Mouse (Mus musculus) left cerebral cortex, adult 6 months (tissue): Measurements from ENCODE around the gene 6030445D17Rik. TPM values are rescaled to one million over a fixed set of nuclear protein-coding genes. Genes with fewer than 3 reads are reported as not detected.

Source experiments
- long read RNA-seq, 2 experiments: library from polyadenylated mRNA; unstranded; transcript quantifications; one replicate each; pipeline ENCODE4 v2.0.0; 2019 to 2020
- polyA plus RNA-seq: library from polyadenylated mRNA; unstranded; fragments of <200 nt; fragmentation: Nextera tagmentation; gene quantifications from 2 replicates; pipeline ENCODE4 v1.2.3, GENCODE M21; 2021

The 6030445D17Rik gene
- 0.29 TPM in 1 of 2 replicates, not detected in the other for polyA plus RNA-seq
- long read RNA-seq, experiment 1, partial matches to known transcripts, result 0 of 2 reads
- long read RNA-seq, experiment 1, other reads (novel, unspliced or antisense), result 0 of 2 reads
- long read RNA-seq, experiment 2, result 0 reads

DNA sequence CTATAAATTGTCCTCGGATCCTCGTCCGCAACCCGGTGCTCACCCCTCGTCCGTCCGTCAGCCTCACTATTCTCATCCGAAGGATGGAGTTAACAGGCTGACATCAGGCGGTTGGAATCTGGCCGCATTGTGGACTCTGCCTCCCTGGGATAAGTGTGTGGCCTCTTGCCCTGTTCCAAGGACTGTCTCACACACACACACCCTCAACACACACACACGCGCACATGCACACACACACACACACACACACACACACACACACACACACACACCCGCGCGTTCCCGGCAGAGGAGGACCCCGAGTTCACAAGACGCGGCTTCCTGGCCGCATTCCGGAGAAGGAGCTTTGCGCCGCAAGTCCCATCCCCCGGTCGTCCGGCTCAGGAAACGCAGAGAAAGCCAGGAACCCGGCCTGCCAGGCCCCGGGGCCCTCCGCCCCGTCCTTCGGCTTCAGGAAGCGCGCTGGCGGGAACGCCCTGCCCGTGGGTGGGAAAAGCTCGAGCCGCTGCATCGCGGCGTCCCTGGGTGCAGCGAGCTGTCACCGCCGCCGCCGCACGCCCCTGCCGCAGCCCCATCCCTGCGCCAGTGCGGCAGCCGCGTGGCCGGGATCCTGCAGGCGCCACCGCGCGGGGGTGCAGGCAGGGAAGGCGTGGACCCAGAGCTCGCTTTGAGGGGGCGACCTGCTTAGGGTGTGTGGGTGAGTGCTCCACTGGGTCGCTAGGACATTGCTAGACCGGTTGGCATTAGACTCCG is at the start of gene 6030445D17Rik:
Gene 6030445D17Rik (plus strand): TSS at position 165 of the 753 bp plus-strand sequence.

DNA sequence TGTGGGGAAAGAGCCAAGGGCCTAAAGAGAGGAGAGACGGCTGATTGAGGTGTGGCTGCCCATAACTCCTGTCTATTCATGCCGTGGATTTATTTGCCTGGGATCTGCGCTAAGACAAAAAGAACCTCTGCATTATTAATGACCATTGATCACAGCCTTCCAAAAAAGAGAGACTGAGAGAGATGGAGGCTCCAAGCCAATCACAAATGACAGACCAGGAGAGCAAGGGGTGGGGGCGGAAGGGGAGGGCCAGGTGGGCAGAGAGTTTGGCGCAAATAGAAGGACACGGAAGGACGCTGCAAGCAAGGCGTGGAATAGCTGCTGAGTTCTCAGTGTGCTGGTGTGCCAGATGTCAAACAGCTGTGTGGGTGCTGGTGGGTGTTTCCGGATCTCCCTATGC is 38.8 kb upstream of the 6030445D17Rik start, which contains the start of gene Htr1d:
Gene Htr1d (plus strand): TSS at position 301 of the 400 bp plus-strand sequence.

DNA sequence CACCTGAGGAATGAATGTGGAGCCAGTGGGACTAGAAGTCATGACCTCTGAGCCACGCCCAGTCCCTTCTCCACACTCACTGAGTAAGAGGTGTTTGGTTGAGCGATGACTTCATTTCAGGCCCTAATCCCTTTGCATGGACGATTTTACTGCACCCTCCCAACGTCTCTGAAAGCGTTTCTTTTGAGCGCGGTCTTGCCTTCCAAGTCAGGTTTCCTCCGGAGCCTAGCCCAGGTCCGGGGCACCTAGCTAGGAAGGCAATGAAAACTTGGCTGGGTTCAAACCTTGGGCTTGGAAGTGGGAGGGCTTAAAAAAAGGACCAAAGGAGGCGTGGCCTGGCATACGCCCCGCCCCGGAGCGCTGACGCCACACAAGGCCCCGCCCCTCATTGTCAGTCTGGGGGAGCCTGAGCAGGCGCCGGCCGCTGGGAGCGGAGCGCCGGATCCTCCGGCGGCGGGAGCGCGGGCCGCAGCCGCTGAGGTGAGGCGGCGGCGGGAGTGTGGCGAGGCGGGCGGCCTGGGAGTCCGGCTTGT is 7.4 kb downstream of the 6030445D17Rik start, which contains the start of gene Luzp1:
Gene Luzp1 (plus strand): TSS at position 391 of the 533 bp plus-strand sequence.

Other genes starting within 250 kb of the 6030445D17Rik start
- gene Tcea3, start 214.5 kb upstream of the 6030445D17Rik start, polyA plus RNA-seq, result 0.91 and 1.6 TPM in 2 replicates
- 8.5 and 9.8 TPM in 2 replicates for gene Zfp46, start 177.6 kb upstream of the 6030445D17Rik start, polyA plus RNA-seq
- 73.7 and 76.1 TPM in 2 replicates for gene Hnrnpr, start 151.3 kb upstream of the 6030445D17Rik start, polyA plus RNA-seq
- gene Htr1d, start 38.7 kb upstream of the 6030445D17Rik start, polyA plus RNA-seq, result 1.1 and 1.5 TPM in 2 replicates
- gene Luzp1, start 7.5 kb downstream of the 6030445D17Rik start, polyA plus RNA-seq, result 65.6 and 75.4 TPM in 2 replicates
- gene Kdm1a, start 140.5 kb downstream of the 6030445D17Rik start, polyA plus RNA-seq, result 8.3 and 12.0 TPM in 2 replicates
- not detected in 2 replicates for gene Tex46, start 148.2 kb downstream of the 6030445D17Rik start, polyA plus RNA-seq
- gene Lactbl1, start 160.4 kb downstream of the 6030445D17Rik start, polyA plus RNA-seq, result not detected in 2 replicates